Mouse (Mus musculus) kidney, adult 18-20 months (tissue): ENCODE data around the gene Abcc2.

Experiments
- DNase-seq: peaks from one replicate; pipeline ENCODE4 v3.0.0; 2021

Gene Abcc2

DNA sequence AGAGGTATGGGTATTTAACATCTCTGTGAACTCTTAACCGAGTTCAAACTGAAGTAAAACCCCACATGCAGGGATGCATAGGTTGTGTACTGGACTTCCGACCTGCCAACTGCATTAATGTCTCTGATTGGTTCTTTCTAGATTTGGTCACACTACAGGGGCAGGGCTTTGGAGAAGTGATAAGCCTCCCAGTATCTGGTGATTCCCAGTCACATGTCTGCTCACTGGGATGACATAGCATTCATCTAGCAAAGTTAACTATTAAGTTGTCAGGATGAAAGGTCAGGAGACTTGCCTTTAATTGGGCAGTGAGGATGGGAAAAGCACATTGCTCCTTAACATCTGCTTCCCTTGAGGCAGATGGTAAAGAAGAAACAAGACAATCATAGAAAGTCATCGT lies at the start of gene Abcc2:
TSS of gene Abcc2 (plus strand) at position 213 of the 400 bp plus-strand sequence.
- peak; percentile 72 for DNase-seq

DNA sequence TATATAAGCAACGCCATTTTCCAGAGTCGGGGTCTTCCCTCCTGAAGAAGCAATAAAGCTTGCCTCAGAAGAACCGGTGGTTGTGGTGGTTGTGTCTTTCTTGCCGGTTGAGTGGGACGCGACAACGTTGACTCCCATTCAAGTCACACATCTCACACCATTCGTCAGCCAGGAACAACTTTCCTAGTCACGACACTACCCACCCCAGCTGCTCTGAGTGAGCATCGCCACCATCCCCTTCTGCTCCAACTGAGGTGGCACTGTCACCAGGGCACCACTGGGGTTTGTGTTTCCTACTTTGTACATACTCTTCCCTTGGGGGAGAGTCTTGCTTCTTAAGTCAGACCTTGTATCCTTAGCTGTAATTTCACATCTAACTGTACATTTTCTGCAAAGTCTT lies 43.6 kb upstream of the Abcc2 start:
- DNase-seq: no peak

DNA sequence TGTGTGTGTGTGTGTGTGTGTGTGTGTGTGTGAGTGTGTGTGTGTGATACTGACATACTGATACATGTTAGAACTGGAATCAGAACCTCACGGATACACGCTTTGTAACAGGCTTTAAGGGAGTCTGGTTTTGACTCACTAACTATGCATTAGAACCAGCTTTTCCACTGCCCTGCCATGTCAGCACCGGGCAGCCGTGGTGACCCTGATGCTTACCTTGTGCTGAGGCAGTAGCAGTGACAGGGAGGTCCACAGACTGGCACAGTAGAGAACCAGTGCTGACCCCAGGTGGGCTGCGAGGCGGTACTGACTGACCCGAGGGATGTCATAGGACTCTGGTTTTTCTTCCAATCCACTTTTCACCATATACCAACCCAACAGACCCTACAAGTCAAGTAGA lies 38.6 kb upstream of the Abcc2 start:
- DNase-seq: no peak

DNA sequence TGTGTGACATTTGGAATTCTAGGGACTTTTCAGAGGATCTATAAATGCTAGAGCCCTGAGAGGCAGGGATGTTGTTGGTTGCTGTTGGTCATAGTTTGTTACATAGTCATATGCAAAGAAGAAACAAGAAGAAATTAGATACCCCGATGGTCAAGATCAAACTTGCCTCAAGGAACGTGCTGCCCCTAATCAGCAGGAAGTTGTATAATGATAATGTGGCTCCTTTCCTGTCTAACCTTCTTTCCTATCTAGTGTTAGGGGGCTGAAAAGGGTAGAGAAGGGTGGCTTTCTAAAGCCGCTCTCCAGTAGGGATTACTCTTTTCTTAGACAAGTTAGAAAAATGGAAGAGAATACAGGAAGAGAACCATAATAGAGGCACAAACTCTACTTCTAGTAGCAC lies 36.3 kb upstream of the Abcc2 start:
- DNase-seq: no peak

DNA sequence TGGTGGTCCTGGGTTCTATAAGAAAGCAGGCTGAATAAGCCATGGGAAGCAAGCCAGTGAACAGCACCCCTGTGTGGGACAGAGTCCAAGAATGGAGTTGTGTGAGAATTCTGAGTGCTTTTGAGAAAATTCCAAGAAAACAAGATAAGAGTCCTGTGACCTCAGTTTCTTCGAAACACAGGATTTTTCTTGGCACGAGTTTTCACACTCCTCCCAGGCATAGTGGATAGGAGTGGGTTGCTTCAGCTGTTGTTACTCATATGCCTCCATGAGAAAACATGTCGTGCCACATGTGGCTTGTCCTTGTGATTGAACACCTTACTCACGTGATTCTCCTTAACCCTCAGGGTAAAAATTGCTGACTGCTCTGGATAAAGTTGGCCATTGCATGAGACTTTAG lies 34.1 kb upstream of the Abcc2 start:
- no peak for DNase-seq

DNA sequence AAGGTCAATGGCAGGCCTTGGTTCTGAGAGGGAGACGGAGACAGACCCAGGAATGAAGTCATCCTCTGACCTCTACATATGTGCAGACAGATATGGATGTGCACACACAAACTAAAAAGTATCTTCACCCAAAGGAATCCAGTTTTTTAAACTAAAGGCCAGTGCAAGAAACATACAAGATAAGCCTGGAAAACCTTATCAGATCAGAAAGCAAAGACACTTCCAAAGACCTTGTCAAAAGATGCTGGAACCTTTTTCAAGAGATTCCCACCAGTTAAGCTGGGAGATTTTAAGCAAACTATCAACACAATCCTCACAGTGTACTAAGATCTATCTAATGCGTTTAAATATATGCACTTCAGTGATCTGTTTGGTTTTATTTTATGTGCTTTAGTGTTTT lies 32.0 kb upstream of the Abcc2 start:
- no peak for DNase-seq

DNA sequence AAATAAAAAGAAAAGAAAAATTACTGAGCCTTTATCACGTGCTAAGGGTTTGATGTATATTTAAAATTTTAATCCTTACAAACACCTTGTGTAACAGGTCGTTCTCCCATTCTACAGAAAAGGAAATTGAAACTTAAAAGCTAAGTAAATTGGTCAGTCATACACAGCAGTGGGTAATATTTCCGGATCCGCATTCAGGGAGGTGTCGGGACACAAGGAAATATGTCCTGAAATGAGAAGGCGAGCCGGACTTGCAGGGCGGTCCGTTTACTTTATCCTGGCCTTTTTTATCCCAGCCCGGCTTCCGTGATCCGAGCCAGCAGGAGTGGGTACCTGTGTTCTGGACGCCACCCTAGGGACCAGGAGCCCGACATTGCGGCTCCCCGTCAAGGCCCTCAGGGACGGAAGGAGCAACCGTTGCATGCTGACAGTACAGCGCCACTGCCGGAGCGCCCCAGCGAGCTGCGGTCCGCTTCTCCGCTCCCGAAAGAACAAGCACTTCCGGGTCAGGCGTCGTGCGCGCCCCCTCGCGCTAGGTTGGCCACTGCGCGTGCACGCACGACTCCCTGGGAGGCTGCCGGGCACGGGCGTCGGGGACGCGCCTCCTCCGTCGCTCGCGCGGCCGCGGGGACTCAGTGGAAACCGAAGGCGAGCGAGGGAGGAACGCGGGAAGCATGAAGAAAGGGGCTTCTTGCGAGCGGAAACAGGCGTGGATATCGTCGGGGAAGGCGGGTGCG lies 29.3 kb upstream of the Abcc2 start, which contains the start of the genes Cutc and Cox15:
TSS of gene Cutc (plus strand) at position 508 of the 737 bp plus-strand sequence.
TSS of gene Cox15 (minus strand) at position 512 of the 737 bp plus-strand sequence.
- DNase-seq: peak; percentile 98

DNA sequence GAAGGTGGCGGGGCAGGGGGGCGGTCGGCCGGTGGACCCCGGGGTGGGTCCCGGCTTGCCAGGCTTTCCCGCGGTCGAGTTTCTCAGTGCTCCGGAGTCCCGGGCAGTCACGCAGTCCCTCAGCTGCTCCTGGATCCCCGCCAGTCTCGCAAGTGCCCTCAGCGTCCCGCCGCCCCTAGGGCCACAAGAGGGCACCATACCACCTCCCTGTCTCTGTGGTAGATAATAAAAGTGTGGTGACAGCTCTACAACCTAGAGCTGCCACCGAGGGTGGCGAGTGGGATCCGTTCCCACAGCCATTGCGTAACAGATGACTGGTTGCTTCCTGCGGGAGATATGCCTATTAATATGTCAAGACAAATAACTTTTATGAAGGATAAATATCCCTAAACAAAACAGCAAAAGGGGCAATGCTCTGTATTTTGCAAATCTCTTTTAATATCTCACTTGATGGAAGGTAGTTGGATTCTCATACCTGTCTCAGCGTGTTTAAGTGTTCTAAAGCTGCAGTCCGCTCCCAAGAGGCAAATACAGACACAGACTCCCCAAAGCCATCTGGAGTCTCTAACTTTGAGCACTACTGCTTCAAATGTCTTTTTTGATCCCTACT lies 28.7 kb upstream of the Abcc2 start:
- peak; percentile 94 for DNase-seq

DNA sequence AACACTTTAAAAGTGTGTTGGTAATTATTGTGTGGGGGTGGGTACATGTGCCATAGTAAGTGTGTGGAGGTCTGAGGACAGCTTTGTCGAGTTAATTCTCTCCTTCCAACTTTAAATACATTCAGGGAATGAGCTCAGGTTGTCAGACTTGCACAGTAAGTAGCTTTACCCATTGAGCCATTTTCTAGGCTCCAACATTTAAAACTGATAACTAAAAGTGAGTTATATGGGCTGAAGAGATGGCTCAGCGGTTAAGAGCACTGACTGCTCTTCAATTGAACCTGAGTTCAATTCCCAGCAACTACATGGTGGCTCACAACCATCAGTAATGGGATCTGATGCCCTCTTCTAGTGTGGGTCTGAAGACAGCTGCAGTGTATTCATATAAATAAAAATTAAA lies 27.8 kb upstream of the Abcc2 start:
- DNase-seq: no peak

DNA sequence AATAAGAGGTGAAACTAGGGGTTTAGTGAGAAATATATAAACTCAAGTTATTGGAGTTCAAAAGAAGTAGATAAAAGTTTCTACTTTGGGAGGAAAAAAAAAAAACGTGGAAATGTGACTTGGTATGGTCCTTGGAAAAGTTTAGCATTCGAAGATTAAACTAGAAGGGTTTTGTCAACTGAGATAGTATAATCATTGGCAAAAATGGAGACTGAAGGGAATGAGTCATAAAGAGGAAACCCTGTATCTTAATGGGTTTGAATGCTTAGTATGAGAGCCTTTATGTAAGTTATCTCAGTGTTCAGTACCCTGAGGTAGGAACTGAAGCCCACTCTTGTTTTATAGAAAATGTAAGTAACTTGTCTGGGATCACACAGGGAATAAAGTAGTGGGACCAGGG lies 27.1 kb upstream of the Abcc2 start:
- no peak for DNase-seq

DNA sequence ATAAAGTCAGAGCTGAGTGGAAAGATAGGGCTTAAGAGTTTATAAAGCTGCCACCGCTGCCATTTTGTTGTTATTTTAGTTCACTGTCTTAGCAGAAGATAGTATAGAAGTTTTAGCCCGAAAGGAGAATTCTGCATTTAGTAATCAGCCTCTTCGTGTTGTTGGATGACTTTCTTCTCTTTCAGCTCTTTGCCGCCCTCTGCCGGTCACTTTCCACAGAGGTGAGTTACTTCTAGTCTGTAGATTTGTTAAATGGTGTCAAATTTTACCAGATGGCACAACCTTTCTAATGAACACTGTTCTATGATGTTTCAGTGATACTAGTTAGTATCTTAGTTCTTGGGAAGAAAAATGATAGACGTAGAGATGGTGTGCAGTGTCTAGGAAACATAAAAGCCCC lies 21.5 kb upstream of the Abcc2 start:
- peak; percentile 80 for DNase-seq

DNA sequence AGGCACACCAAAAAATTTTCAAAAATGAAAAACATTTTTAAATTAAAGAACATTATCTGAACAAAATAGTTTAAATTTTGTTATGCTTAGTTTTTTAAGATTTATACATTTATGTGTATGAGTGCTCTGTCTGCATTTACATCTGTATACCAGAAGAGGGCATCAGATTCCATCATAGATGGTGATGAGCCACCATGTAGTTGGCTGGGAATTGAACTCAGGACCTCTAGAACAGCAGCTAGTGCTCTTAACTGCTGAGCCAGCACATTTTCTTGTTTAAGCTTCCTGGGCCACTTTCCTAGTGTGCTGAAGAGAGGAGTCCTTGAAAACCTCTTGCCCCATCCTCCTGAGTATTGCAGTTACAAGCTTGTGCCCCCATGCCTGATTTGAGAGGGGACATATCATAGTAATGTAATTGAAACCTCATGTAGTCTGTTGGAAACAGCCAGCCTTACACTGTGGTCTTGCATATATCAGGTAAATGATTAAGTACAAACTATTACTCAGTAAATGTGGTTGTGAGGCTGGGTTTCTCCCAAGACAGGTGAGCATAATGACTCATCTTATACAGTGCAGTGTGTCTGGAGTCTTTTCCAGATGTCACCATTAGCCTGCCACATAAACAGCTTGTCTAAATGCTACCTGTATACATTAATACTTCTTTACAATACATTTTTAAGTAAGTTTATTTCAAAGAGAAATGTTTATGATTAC lies 20.3 kb upstream of the Abcc2 start:
- DNase-seq: no peak

DNA sequence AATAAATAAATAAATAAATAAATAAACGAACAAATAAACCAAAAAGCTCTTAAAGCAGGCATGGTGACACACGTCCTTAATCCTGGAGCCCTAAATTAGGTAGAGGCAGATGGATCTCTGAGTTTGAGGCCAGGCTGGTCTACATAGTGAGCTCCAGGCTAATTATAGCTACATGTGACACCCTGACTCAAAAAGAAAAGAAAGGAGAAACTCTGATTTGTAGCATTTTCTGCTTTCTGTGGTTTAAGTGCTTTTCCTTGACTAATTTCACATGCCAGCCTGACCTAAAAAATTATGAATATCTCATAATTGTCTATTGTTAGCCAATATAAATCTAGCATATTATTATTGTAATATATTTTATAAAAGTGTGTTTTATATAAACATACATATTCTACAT lies 19.6 kb upstream of the Abcc2 start:
- DNase-seq: no peak

DNA sequence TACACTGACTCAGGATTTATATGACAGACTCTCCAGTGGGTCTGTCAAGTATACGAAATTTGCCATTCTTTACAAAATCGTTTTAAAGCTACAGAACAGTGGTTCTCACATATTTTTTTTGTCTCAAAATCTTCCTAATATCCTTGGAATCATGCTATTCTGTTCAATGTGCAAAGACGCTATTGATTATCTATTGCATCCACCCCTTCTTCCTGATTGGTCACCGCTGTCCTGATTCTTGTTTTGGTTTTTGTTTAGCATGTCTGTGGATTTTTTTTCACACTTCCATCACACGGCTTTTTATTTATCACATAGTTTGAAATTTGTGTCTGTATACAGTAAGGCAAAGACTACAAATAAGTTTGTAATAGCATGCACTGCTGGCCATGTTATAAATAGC lies 15.5 kb upstream of the Abcc2 start:
- no peak for DNase-seq

DNA sequence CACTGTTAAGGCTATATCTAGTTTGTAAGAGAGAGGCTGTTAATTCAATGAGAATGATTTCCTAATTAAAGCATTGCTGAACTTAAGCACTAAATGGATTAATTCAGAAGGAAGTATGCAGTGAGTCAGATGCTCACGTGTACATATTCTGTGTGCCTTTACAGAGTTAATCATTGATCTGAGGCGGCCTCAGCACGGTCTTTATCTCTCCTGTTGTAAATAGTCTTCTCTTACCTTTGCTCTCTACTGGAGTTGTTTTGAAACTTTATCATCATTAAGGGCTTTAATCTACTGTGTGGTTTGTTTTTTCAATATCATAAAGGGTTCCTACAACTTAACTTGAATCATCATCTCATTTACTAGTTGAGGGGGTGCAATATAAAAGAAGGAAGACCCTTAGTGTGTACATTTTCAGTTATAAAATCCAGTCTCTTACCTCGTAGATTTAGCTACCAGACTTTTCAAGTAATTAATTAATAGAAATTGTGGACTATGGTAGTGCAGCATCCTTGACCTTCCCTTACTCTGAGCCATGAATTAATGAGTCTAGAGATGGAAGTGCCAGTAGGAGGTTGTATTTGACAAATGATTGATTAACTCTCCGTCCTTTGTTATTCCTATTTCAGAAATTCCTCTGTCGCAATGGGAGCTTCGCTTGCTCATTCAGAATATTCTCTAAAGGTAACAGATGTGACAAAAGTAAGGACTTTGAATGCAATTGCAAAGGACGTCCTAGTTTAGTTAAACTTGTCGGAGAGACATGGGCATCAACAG lies 14.3 kb upstream of the Abcc2 start:
- DNase-seq: peak; percentile 25

DNA sequence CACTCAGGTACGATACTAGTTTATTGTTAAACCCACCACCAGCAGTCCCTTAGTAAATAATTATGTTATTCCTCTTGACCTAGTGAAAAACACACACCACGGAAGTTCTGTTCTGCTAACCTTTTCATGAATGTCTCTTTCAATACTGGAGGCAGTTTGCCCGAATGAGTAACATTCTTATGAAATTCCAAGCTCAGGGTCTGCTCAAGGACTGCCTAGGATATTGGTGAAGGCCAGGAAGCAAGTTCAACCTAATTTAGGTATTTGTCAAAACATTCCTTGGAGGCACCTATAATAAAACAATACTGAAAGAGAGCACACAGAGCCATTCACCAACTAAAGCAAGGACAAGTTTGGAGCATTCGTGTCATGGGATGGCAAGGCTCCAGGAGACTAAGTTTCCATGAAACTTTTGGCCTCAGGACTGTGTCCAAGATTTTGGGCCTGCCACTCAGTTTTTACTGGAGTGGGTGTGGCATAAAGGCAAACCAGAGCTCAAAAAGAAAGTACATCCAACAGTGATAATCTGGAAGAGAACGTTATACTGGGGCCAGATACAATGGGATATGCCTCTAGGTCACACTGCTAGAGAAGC lies 12.5 kb upstream of the Abcc2 start:
- no peak for DNase-seq

DNA sequence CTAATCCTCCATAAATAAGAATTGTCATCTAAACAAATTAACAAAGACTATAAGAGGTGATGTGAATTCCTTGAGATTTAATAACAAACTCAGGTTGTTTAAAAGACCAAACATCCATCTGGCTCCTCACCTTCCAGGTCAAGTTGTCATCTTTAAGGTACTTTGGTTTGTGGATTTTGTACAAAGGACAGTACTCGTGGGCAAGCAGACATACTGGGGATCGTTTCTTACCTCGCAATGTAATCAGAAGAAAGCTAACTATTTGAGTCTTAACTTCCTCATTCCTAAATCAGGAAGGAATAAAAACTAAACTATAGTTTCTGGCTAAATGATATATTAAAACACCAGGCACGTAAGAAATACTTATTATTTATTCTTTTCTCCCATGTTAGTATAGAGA lies 11.4 kb upstream of the Abcc2 start:
- DNase-seq: no peak

DNA sequence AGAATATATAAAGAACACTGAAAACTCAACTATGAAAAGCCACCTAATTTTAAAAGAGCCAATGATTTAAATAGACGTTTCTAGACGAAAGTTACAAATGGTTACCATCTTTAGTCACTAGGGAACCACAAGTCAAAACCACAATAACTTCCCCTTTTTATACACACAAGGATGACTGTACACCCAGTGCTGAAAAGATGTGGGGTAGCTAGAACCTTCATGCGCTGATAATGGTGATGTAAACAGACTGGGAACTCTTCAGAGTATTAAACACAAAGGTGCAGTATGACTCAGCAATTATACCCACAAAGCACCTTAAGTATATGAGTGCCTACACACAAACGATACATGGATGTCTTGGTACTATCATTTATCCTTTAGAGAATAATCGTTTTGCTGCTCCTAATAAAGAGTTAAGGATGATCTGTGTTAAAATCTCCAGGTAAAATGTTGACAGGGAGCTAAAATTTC lies 10.5 kb upstream of the Abcc2 start:
- DNase-seq: no peak

DNA sequence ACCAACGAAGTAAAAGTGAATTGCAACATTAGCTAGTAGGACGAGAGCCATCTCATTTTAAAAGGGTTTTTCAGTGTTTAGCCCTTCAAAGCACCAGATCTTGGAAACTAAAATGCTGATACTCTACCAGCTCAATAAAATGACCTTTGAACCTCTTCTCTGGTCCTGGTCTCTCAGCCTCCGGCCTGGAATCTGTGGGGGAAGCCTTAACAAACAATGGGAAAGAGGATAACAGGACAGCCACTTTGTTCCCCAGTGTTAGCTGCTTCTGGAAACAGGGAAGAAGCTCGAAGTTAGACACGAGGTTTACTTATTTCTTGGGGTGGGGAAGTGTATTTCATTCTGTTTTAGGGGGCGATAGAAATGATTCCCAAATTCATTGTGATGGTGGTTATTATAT lies 9.7 kb upstream of the Abcc2 start:
- no peak for DNase-seq

DNA sequence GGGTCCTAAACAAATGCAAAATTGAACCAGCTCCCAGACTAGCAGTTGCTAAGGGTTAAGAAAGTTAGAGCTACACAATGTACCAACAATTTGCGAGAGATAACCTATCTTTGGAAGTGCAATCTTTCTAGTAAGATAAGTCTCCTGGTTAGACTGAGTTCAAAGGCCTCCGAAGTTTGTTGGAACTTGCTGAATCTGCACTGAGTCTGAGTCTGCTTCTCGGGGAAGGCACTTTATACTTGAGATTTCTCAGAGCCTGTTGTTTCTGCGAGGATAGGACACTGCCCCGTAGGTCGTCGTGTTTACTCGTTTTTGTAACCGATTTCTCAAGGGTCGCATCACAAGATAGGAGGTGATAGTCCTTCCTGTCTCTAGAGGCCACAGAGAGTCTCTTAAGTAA lies 6.6 kb upstream of the Abcc2 start:
- no peak for DNase-seq

DNA sequence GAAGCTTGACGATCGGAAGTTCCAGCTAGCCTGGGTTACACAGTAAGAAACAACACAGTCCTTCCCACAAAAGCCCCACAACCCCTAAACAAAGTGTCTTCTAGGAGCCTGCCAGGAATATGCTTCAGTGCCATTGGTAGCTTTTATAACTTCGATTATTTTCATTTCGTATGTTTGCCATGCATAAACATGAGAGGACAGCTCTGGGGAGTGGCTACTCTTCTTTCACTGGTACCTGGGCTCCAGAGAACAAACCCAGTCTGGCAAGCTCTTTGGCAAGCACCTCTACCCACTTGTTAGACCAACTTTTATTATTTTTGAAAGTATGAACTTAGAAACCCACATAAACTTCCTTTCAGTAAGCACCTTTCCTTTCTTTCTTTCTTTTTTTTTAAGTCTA lies 5.4 kb upstream of the Abcc2 start:
- DNase-seq: no peak

DNA sequence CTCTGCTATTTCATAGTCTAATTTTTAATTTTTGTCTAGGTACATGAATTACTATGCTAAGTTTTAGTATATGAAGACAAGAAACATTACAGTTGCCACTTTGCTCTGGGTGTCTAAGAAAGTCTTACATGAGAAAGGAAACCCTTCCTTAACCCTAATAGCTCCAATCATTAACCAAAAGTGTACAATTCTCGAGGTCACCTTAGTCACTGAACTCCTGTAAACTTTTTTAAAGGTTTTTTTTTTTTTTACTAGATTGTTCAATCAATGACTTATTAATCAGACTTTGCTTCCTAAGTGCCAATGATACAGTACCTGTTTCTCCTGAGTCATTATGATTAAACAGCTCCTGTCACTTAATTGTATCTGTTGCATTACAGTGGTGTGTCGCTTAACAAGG lies 4.7 kb upstream of the Abcc2 start:
- DNase-seq: no peak

DNA sequence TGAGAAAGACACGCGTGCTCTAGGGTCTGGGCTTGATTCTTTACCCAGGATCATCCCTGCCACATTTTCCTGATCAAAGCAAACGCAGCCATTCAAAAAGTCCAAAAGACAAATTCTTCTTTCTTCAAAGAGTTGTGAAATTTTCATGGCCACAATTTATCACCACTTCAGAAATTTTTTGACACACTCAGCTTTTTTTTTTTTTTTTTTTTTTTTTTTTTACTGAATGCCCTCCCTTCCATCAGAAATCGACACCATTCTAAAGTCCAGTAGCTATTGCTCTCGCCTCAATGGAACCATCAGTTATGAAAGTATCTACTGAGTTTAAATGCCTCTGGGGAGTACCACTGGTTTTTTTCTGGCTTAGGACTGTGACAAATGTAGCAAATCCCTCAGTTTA lies 1.6 kb upstream of the Abcc2 start:
- DNase-seq: no peak
